Mouse (Mus musculus): Measurements from ENCODE around the gene Ctdsp1. TPM values are rescaled to one million over a fixed set of nuclear protein-coding genes. Genes with fewer than 3 reads are reported as not detected.
A peak's percentile ranks its signal among the peaks of the same experiment; 100 is the strongest.

Ctdsp1 gene
- polyA plus RNA-seq, 1 experiment from 2014 or later = 60.0 TPM

DNA sequence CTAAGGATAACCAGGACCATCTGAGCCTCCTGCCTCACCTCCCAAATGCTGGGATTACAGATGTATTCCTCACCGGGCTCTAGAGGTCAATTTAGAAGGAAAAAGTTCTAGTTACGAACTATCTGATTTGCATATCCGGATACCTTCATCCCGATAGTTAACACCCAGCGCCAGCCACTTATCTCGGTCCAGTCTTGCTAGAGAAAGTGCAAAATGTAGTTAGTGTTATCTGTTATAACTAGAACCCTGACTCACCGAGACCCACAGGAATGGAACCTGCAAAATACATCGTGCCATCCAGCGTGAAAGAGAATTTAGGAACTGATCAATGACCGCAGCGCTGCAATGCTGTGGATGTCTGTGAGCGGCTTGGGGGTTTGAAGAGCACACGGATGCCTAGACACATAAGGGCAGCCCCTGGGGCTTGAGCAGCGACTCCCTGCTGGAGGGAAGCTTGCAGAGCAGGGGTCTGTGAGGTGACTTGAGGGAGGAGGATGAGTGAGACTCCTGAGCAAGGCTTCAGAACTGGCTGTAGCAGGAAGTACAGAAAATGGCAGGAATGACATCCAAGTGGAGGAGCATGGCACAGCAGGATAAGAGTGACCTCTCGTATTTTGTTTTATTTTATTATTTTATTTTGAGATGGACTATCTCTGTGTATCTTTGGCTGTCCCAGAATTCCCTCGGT is 9.8 kb downstream of the Ctdsp1 start:
- H3K27me3 ChIP-seq (ENCODE audit: control insufficient read depth, insufficient read depth, low read length) = no peaks in the 10 kb centered on the region
- H3K27ac ChIP-seq (replicated peaks; ENCODE audit: low read depth, low read length) = no peak overlapping the region
- no peaks in the 10 kb centered on the region for H3K36me3 ChIP-seq (replicated peaks; ENCODE audit: control insufficient read depth, insufficient read depth, low read depth, low read length)
- DNase-seq (ENCODE audit: low spot score) (no peak), ATAC-seq (replicated peaks; ENCODE audit: insufficient number of reproducible peaks, low FRiP score, low TSS enrichment, low read depth) (no peak)
- no peaks in the 10 kb centered on the region for H3K9me3 ChIP-seq (replicated peaks; ENCODE audit: control insufficient read depth, low read length)
- no peaks in the 10 kb centered on the region for H3K4me1 ChIP-seq (ENCODE audit: control insufficient read depth, insufficient read depth, low read length)
- H3K4me2 ChIP-seq (ENCODE audit: low read depth, low read length) = no peak overlapping the region
- H3K4me3 ChIP-seq (ENCODE audit: low read depth, low read length) = no peak overlapping the region
- 53% methylated on average over 16 of the region's 16 CpGs for whole genome bisulfite sequencing
- no peak overlapping the region for H3K9ac ChIP-seq (replicated peaks; ENCODE audit: low read length)

DNA sequence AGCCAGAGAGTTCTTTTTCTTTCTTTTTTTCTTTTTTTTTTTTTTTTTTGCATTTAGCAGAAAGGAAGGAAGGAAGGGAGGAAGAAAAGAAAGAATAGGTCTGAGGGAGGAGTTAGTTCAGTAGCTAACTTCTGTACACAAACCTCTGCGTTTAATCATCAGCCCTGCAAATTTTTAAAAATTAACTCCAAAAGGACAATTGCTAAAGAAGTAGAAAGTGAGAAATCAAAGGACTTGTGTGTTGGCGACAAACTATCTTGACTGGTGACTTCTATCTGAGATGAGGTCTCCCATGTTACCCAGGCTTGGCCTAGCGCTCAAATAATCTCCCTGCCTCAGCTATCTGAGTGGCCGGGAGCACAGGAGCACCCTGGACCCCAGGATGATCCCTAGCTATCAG is 12.9 kb downstream of the Ctdsp1 start:
- Histone ChIP-seq H3K27me3 (ENCODE audit: control insufficient read depth, insufficient read depth, low read length) (no peaks in the 10 kb centered on the region), H3K4me2 (ENCODE audit: low read depth, low read length) (no peak overlapping the region), H3K27ac (replicated peaks; ENCODE audit: low read depth, low read length) (no peak overlapping the region), H3K9ac (replicated peaks; ENCODE audit: low read length) (no peak overlapping the region), H3K9me3 (replicated peaks; ENCODE audit: control insufficient read depth, low read length) (no peaks in the 10 kb centered on the region), H3K4me1 (ENCODE audit: control insufficient read depth, insufficient read depth, low read length) (no peaks in the 10 kb centered on the region), H3K4me3 (ENCODE audit: low read depth, low read length) (no peak overlapping the region), H3K36me3 (replicated peaks; ENCODE audit: control insufficient read depth, insufficient read depth, low read depth, low read length) (no peaks in the 10 kb centered on the region)
- ATAC-seq (replicated peaks; ENCODE audit: insufficient number of reproducible peaks, low FRiP score, low TSS enrichment, low read depth) = no peak
- DNase-seq (ENCODE audit: low spot score) = no peak
- WGBS = 94% methylated on average over 4 of the region's 4 CpGs

DNA sequence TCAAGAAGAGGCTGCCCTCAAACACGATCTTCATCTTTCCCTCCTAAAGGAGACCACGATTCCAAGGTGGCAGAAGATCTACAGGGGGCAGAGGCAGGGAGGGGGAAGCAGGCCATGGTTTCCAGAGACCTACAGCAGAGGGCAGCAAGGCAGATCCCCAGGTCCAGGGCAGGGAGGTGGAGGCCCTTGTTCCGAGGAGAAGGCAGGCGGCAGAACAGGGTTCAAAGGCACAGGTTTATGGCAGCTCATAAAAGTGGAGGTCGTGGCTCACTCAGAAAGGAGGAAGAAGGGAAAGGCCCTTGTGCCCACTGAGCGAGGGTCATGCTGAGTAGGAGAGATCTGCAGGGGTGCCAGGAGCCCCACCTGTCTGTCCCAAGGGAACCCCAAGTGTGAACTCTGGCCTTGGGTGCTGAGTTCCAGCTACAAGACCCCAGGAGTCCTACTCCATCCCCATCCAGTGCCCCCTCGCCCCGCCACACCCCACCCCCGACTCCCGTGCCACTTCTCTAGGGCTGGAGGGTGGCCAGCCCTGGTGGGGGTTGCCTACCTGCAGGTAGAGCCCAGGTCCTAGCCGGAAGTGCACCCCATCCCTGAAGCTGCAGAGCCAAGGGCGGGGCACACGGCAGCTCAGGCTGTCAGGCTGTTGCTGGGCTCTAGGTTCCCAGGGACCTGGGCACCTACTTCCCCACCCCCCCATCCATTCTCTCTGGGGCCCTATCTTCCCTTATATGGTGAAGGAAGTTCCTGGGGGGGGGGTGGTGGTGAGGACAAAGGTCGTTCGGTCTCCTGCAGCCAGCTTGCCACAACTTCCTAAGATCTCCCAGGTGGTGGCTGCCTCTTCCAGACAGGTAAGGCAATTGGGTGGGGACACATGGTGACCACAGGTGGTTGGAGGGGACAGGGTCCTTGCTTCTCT is 17.5 kb downstream of the Ctdsp1 start, which contains the start of gene Vil1:
Gene Vil1 (plus strand): TSS at position 788 of the 916 bp plus-strand sequence.
- Histone ChIP-seq H3K4me1 (ENCODE audit: control insufficient read depth, insufficient read depth, low read length) (no peaks in the 10 kb centered on the region), H3K9ac (replicated peaks; ENCODE audit: low read length) (no peak within 1 kb of the TSS), H3K4me3 (ENCODE audit: low read depth, low read length) (no peak within 1 kb of the TSS), H3K9me3 (replicated peaks; ENCODE audit: control insufficient read depth, low read length) (no peaks in the 10 kb centered on the region), H3K36me3 (replicated peaks; ENCODE audit: control insufficient read depth, insufficient read depth, low read depth, low read length) (no peaks in the 10 kb centered on the region), H3K27ac (replicated peaks; ENCODE audit: low read depth, low read length) (no peak within 1 kb of the TSS), H3K4me2 (ENCODE audit: low read depth, low read length) (no peak within 1 kb of the TSS), H3K27me3 (ENCODE audit: control insufficient read depth, insufficient read depth, low read length) (no peaks in the 10 kb centered on the region)
- ATAC-seq (replicated peaks; ENCODE audit: insufficient number of reproducible peaks, low FRiP score, low TSS enrichment, low read depth) (no peak), DNase-seq (ENCODE audit: low spot score) (no peak)
- WGBS = 61% methylated on average over 11 of the region's 15 CpGs

DNA sequence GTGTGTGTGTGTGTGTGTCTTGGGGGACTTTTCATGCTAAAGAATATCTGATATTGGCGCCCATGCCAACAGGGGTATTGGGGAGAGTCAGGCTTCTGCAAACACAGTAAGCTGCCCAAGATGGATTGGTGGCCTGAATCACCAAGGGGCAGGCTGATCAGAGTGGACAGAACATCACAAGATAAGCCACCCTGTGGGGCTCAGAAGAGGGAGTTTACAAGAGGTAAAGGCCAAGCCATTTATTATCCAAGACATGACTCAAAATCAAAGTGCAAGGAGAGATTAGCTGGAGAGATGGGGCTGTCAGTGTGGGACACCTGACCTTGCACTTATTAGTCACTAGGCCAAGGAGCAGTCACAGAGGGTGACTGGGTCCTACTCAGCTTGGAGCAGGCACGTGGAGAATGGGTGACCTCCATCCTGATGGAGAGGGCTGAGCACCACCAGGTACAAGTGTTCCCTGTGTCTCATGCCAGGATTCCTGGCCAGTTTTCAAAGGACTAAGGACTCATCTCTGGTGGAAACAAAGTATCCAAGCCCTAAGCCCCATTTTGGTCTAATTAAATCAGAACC is 20.5 kb downstream of the Ctdsp1 start:
- DNase-seq (ENCODE audit: low spot score) = no peak

DNA sequence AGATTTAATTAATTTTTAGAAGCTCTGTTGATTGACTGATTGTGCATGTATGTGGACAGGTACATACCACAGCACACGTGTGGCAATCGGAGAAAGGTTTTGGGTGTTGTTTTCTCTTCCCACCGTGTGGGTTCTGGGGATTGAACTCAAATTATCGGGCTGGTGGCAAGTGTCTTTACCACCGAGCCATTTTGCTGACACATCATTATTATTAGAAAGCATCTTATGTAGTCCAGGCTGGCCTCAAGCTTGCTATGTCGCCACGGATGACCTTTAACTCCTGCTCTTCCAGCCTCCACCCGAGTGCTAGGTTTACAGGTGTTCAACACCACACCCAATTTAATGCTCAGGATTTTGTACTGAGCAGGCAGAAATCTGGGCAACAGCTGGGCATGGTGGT is 21.4 kb downstream of the Ctdsp1 start:
- Histone ChIP-seq H3K4me3 (ENCODE audit: low read depth, low read length) (no peak overlapping the region), H3K27me3 (ENCODE audit: control insufficient read depth, insufficient read depth, low read length) (no peaks in the 10 kb centered on the region), H3K36me3 (replicated peaks; ENCODE audit: control insufficient read depth, insufficient read depth, low read depth, low read length) (no peaks in the 10 kb centered on the region), H3K27ac (replicated peaks; ENCODE audit: low read depth, low read length) (no peak overlapping the region), H3K4me2 (ENCODE audit: low read depth, low read length) (no peak overlapping the region), H3K4me1 (ENCODE audit: control insufficient read depth, insufficient read depth, low read length) (no peaks in the 10 kb centered on the region), H3K9ac (replicated peaks; ENCODE audit: low read length) (no peak overlapping the region), H3K9me3 (replicated peaks; ENCODE audit: control insufficient read depth, low read length) (no peaks in the 10 kb centered on the region)
- DNase-seq (ENCODE audit: low spot score) (no peak), ATAC-seq (replicated peaks; ENCODE audit: insufficient number of reproducible peaks, low FRiP score, low TSS enrichment, low read depth) (no peak)
- WGBS = 79% methylated on average over 8 of the region's 8 CpGs

More for the DNA sequence above, 20.5 kb downstream of the Ctdsp1 start:
- Histone ChIP-seq H3K27me3 (ENCODE audit: control insufficient read depth, insufficient read depth, low read length) (no peaks in the 10 kb centered on the region), H3K9me3 (replicated peaks; ENCODE audit: control insufficient read depth, low read length) (no peaks in the 10 kb centered on the region), H3K4me3 (ENCODE audit: low read depth, low read length) (no peak overlapping the region), H3K9ac (replicated peaks; ENCODE audit: low read length) (no peak overlapping the region), H3K4me1 (ENCODE audit: control insufficient read depth, insufficient read depth, low read length) (no peaks in the 10 kb centered on the region), H3K4me2 (ENCODE audit: low read depth, low read length) (no peak overlapping the region), H3K36me3 (replicated peaks; ENCODE audit: control insufficient read depth, insufficient read depth, low read depth, low read length) (no peaks in the 10 kb centered on the region), H3K27ac (replicated peaks; ENCODE audit: low read depth, low read length) (no peak overlapping the region)
- no peak for ATAC-seq (replicated peaks; ENCODE audit: insufficient number of reproducible peaks, low FRiP score, low TSS enrichment, low read depth)
- WGBS = 56% methylated on average over 2 of the region's 2 CpGs

DNA sequence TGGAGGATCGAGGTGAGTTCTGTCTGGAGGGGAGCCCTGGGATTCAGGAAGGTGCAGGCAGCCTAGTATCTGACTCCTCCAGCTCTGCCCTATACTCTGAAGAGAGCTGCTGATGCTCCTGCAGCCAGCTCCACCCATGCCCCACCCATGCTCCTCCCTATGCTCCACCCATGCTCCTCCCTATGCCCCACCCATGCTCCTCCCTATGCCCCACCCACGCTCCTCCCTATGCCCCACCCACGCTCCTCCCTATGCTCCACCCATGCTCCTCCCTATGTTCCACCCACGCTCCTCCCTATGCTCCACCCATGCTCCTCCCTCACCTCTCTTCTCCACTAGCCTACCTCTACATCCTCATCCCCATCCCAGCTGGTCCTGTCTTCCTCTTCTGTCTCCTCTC is 23.8 kb downstream of the Ctdsp1 start:
- no peak overlapping the region for H3K4me3 ChIP-seq (ENCODE audit: low read depth, low read length)
- H3K27ac ChIP-seq (replicated peaks; ENCODE audit: low read depth, low read length) = no peak overlapping the region
- no peaks in the 10 kb centered on the region for H3K36me3 ChIP-seq (replicated peaks; ENCODE audit: control insufficient read depth, insufficient read depth, low read depth, low read length)
- 52% methylated on average over 4 of the region's 4 CpGs for WGBS
- no peak overlapping the region for H3K4me2 ChIP-seq (ENCODE audit: low read depth, low read length)
- no peaks in the 10 kb centered on the region for H3K4me1 ChIP-seq (ENCODE audit: control insufficient read depth, insufficient read depth, low read length)
- no peak overlapping the region for H3K9ac ChIP-seq (replicated peaks; ENCODE audit: low read length)
- H3K9me3 ChIP-seq (replicated peaks; ENCODE audit: control insufficient read depth, low read length) = no peaks in the 10 kb centered on the region
- no peak for ATAC-seq (replicated peaks; ENCODE audit: insufficient number of reproducible peaks, low FRiP score, low TSS enrichment, low read depth)
- peak; percentile 38 for DNase-seq (ENCODE audit: low spot score)
- no peaks in the 10 kb centered on the region for H3K27me3 ChIP-seq (ENCODE audit: control insufficient read depth, insufficient read depth, low read length)

DNA sequence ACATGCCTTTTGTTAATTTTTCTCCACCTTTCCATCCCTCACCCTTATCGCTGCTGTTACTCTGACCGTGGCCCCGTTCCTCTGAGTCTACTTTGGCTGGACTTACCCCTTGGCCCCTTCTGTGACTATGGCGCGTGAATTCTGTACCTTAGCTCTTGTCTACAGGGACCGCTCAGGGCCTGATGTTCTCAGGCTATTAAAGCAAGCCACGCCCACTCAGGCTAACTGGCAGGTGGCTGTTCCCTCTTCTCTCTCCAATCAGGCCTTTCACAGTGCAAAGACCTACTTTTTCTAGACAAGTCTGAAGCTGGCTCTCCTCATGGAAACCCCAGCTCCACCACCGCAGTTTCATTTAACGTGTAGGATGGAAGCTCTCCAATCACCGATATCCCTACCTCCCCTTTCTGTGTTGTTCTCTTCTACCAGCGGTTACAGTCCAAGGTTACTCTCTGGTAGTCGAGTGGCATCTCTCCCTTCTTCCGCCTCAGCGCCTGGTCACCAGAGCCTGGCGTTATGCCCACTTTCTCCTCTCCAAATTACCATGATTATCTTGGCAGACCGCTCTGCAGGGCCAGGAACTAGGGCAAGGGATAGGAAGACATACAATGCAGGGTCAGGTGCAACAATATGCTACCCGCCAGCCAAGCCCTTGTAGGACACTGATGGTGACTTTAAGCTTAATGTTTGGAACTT is 27.6 kb downstream of the Ctdsp1 start:
- Histone ChIP-seq H3K9ac (replicated peaks; ENCODE audit: low read length) (no peak overlapping the region), H3K36me3 (replicated peaks; ENCODE audit: control insufficient read depth, insufficient read depth, low read depth, low read length) (no peaks in the 10 kb centered on the region), H3K4me2 (ENCODE audit: low read depth, low read length) (no peak overlapping the region), H3K4me3 (ENCODE audit: low read depth, low read length) (no peak overlapping the region), H3K9me3 (replicated peaks; ENCODE audit: control insufficient read depth, low read length) (no peaks in the 10 kb centered on the region), H3K27ac (replicated peaks; ENCODE audit: low read depth, low read length) (no peak overlapping the region), H3K27me3 (ENCODE audit: control insufficient read depth, insufficient read depth, low read length) (no peaks in the 10 kb centered on the region), H3K4me1 (ENCODE audit: control insufficient read depth, insufficient read depth, low read length) (no peaks in the 10 kb centered on the region)
- ATAC-seq (replicated peaks; ENCODE audit: insufficient number of reproducible peaks, low FRiP score, low TSS enrichment, low read depth) (no peak), DNase-seq (ENCODE audit: low spot score) (no peak)
- 81% methylated on average over 17 of the region's 17 CpGs for WGBS
